Mouse (Mus musculus) heart, postnatal 0 days (tissue): ENCODE results near the gene Olfr444.

ENCODE experiments used
- CTCF ChIP-seq: IDR thresholded peaks from 2 replicates; pipeline ENCODE4 v1.5.1; 2016; ENCODE audit warnings: antibody characterized with exemption, control low read depth, low read depth
- EP300 ChIP-seq: IDR thresholded peaks from 2 replicates; pipeline ENCODE4 v1.6.1; 2016; ENCODE audit warnings: antibody characterized with exemption, low read depth

- TF ChIP-seq CTCF (no peak), EP300 (no peak)
Observed at GRCm38 (mm10) chr6:42948767-42949166, at the start of gene Olfr444.
